Mouse (Mus musculus) C2C12 (cell line): Measurements from ENCODE around the gene Babam2. TPM values are rescaled to one million over a fixed set of nuclear protein-coding genes. Genes with fewer than 3 reads are reported as not detected.

Experiments used
- H3K27me3 ChIP-seq: one replicate; pipeline ENCODE4 v1.6.1; 2011; ENCODE audit not compliant: control insufficient read depth, insufficient read depth, insufficient read length
- H3K36me3 ChIP-seq: one replicate; pipeline ENCODE4 v1.6.1; 2011; ENCODE audit not compliant: control insufficient read depth, insufficient read depth
- H3K4me3 ChIP-seq: one replicate; pipeline ENCODE4 v1.5.1; 2011; ENCODE audit warnings: mild to moderate bottlenecking, control low read depth; ENCODE audit not compliant: poor library complexity, insufficient read depth, severe bottlenecking
- H3K79me2 ChIP-seq: one replicate; pipeline ENCODE4 v1.6.1; 2011; ENCODE audit not compliant: control insufficient read depth, insufficient read depth
- H3K79me3 ChIP-seq: one replicate; pipeline ENCODE4 v1.6.1; 2011; ENCODE audit warnings: low read depth, control low read depth
- H3ac ChIP-seq: one replicate; pipeline ENCODE3; 2011; ENCODE audit warnings: low read depth; ENCODE audit not compliant: control insufficient read depth, insufficient read length
- CEBPB ChIP-seq: IDR thresholded peaks from one replicate; pipeline ENCODE4 v1.6.1; 2011; ENCODE audit warnings: low read depth, mild to moderate bottlenecking, control low read depth, moderate library complexity
- CTCF ChIP-seq: IDR thresholded peaks from one replicate; pipeline ENCODE4 v1.5.1; 2011; ENCODE audit not compliant: control insufficient read depth, insufficient read depth, insufficient read length
- FOSL1 ChIP-seq: IDR thresholded peaks from one replicate; pipeline ENCODE4 v1.8.0; 2011; ENCODE audit warnings: mild to moderate bottlenecking, low read length; ENCODE audit not compliant: poor library complexity, insufficient read depth, severe bottlenecking
- MAX ChIP-seq: IDR thresholded peaks from one replicate; pipeline ENCODE4 v1.6.1; 2011; ENCODE audit warnings: mild to moderate bottlenecking, control low read depth
- MYOD1 ChIP-seq: IDR thresholded peaks from one replicate; pipeline ENCODE4 v1.6.1; 2011; ENCODE audit warnings: low read depth; ENCODE audit not compliant: control insufficient read depth, insufficient read length
- MYOG ChIP-seq: IDR thresholded peaks from one replicate; pipeline ENCODE4 v1.6.1; 2011; ENCODE audit not compliant: control insufficient read depth, insufficient read length; ENCODE audit errors: extremely low read depth
- USF1 ChIP-seq: IDR thresholded peaks from one replicate; pipeline ENCODE4 v1.6.1; 2011; ENCODE audit warnings: low read depth, mild to moderate bottlenecking, control low read depth, moderate library complexity
- polyA plus RNA-seq: library from polyadenylated mRNA; unstranded; fragments of >200 nt; fragmentation: generic; extraction: Trizol; gene quantifications from one replicate; pipeline ENCODE4 v1.2.1, GENCODE M21; 2012; ENCODE audit warnings: missing spikeins

Babam2 gene
- polyA plus RNA-seq, 1 experiment: 36.0 TPM

- no peak overlapping the region for H3ac ChIP-seq
- no peaks in the 10 kb centered on the region for H3K79me2 ChIP-seq
- no peak for TF ChIP-seq MYOG
- no peak for TF ChIP-seq MAX
- TF ChIP-seq CEBPB: no peak
- TF ChIP-seq CTCF: no peak
- no peak for TF ChIP-seq USF1
- no peak for TF ChIP-seq FOSL1
- TF ChIP-seq MYOD1: no peak
- no peak overlapping the region for H3K4me3 ChIP-seq
- no peaks in the 10 kb centered on the region for H3K79me3 ChIP-seq
- no peaks in the 10 kb centered on the region for H3K27me3 ChIP-seq
- H3K36me3 ChIP-seq: no peaks in the 10 kb centered on the region
Measured at GRCm38 (mm10) chr5:32036896-32037295, 339.4 kb downstream of the Babam2 start.

- no peaks in the 10 kb centered on the region for H3K79me3 ChIP-seq
- no peak for TF ChIP-seq USF1
- no peak for TF ChIP-seq MAX
- TF ChIP-seq MYOG: no peak
- no peak for TF ChIP-seq CTCF
- no peak for TF ChIP-seq FOSL1
- no peak for TF ChIP-seq MYOD1
- no peak for TF ChIP-seq CEBPB
- no peaks in the 10 kb centered on the region for H3K36me3 ChIP-seq
- H3K79me2 ChIP-seq: no peaks in the 10 kb centered on the region
- no peak overlapping the region for H3K4me3 ChIP-seq
- no peaks in the 10 kb centered on the region for H3K27me3 ChIP-seq
- no peak overlapping the region for H3ac ChIP-seq
Measured at GRCm38 (mm10) chr5:32037546-32037945, 340.1 kb downstream of the Babam2 start.

GRCm38 (mm10) chr5:32038994-32039393 lies 341.5 kb downstream of the Babam2 start:
- Histone ChIP-seq H3K4me3 (no peak overlapping the region), H3K79me3 (no peaks in the 10 kb centered on the region), H3ac (no peak overlapping the region), H3K79me2 (no peaks in the 10 kb centered on the region), H3K36me3 (no peaks in the 10 kb centered on the region), H3K27me3 (no peaks in the 10 kb centered on the region)
- TF ChIP-seq CEBPB (no peak), MYOD1 (no peak), CTCF (no peak), FOSL1 (no peak), USF1 (no peak), MAX (no peak), MYOG (no peak)

- TF ChIP-seq MYOG (no peak), CTCF (no peak), FOSL1 (no peak), CEBPB (no peak), MYOD1 (no peak), MAX (no peak), USF1 (no peak)
Measured at GRCm38 (mm10) chr5:32039511-32039910, 342.0 kb downstream of the Babam2 start.

GRCm38 (mm10) chr5:32043153-32043552 lies 345.7 kb downstream of the Babam2 start:
- TF ChIP-seq CEBPB (no peak), MYOD1 (no peak), FOSL1 (no peak), USF1 (no peak), MYOG (no peak), MAX (no peak), CTCF (no peak)
- no peaks in the 10 kb centered on the region for H3K79me2 ChIP-seq
- H3K79me3 ChIP-seq: no peaks in the 10 kb centered on the region
- H3K4me3 ChIP-seq: no peak overlapping the region
- H3ac ChIP-seq: no peak overlapping the region
- H3K27me3 ChIP-seq: no peaks in the 10 kb centered on the region
- no peaks in the 10 kb centered on the region for H3K36me3 ChIP-seq

More at GRCm38 (mm10) chr5:32039511-32039910, 342.0 kb downstream of the Babam2 start:
- Histone ChIP-seq H3K27me3 (no peaks in the 10 kb centered on the region), H3ac (no peak overlapping the region), H3K79me2 (no peaks in the 10 kb centered on the region), H3K36me3 (no peaks in the 10 kb centered on the region), H3K4me3 (no peak overlapping the region), H3K79me3 (no peaks in the 10 kb centered on the region)

- Histone ChIP-seq H3K79me3 (no peaks in the 10 kb centered on the region), H3ac (no peak overlapping the region)
Measured at GRCm38 (mm10) chr5:32043996-32044395, 346.5 kb downstream of the Babam2 start.

More at GRCm38 (mm10) chr5:32043996-32044395, 346.5 kb downstream of the Babam2 start:
- H3K36me3 ChIP-seq: no peaks in the 10 kb centered on the region
- H3K27me3 ChIP-seq: no peaks in the 10 kb centered on the region
- no peak for TF ChIP-seq FOSL1
- TF ChIP-seq MYOD1: no peak
- no peak for TF ChIP-seq USF1
- TF ChIP-seq MAX: no peak
- no peak for TF ChIP-seq CTCF
- TF ChIP-seq CEBPB: no peak
- no peak for TF ChIP-seq MYOG
- H3K79me2 ChIP-seq: no peaks in the 10 kb centered on the region
- no peak overlapping the region for H3K4me3 ChIP-seq
